Mouse (Mus musculus) ES-E14 (cell line): ENCODE results near the gene Fermt2.

Source experiments
- CHD2 ChIP-seq: IDR thresholded peaks from 2 replicates; pipeline ENCODE4 v1.6.1; 2014; ENCODE audit warnings: mild to moderate bottlenecking, low read depth, low read length, inconsistent platforms
- MAFK ChIP-seq: IDR thresholded peaks from 2 replicates; pipeline ENCODE4 v1.6.1; 2014; ENCODE audit warnings: mild to moderate bottlenecking, low read depth, low read length, inconsistent platforms; ENCODE audit not compliant: insufficient read depth
- ZNF384 ChIP-seq: IDR thresholded peaks from 2 replicates; pipeline ENCODE4 v1.6.1; 2012; ENCODE audit warnings: low read depth, low read length, inconsistent platforms

DNA sequence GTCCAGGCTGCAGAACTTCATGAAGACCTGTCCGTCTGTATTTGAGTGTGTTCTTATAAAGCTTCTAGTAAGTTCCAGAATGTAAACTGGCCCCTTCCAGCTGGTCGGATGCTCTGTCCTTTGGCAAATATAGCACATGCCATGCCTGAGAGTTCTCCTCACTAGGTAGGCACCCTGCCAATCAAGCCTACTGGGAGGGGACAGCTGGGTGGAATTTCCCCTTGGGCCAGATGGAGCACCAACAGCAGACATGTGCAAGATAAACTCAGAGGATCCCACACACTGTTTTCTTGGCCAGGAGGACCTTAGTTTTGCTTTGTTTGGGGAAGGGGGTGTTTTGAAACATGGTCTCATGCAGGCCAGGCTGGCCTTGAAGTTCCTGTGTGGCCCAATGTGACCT is 23.9 kb upstream of the Fermt2 start:
- TF ChIP-seq CHD2 (no peak), ZNF384 (no peak), MAFK (no peak)
